Mouse (Mus musculus) splenic B cell, adult 2 months (primary cell): ENCODE data around the gene Vmn1r53.
"Not testable (repeated sequence)": the region's sequence is repeated elsewhere in the genome, so short reads cannot be mapped to it uniquely, and the experiment has no call there.

Experiments
- DNase-seq: peaks from one replicate; pipeline ENCODE4 v3.0.0-alpha.2; 2011; ENCODE audit warnings: low read depth, low spot score
- H3K27me3 ChIP-seq: 2 replicates; pipeline ENCODE4 v1.6.1; 2012; ENCODE audit warnings: mild to moderate bottlenecking, low read length, moderate library complexity, mixed read lengths; ENCODE audit not compliant: control insufficient read depth, poor library complexity, insufficient read depth, severe bottlenecking
- H3K36me3 ChIP-seq: 2 replicates; pipeline ENCODE4 v1.6.1; 2012; ENCODE audit warnings: mild to moderate bottlenecking, low read length, moderate library complexity, mixed read lengths; ENCODE audit not compliant: control insufficient read depth, poor library complexity, insufficient read depth, severe bottlenecking

The Vmn1r53 gene

GRCm38 (mm10) chr6:90224338-90224737 is at the start of gene Vmn1r53:
Vmn1r53 (minus strand) TSS chr6:90224438.
- Histone ChIP-seq H3K27me3 (no peaks in the 10 kb centered on the region), H3K36me3 (no peaks in the 10 kb centered on the region)
- no peak for DNase-seq

DNA sequence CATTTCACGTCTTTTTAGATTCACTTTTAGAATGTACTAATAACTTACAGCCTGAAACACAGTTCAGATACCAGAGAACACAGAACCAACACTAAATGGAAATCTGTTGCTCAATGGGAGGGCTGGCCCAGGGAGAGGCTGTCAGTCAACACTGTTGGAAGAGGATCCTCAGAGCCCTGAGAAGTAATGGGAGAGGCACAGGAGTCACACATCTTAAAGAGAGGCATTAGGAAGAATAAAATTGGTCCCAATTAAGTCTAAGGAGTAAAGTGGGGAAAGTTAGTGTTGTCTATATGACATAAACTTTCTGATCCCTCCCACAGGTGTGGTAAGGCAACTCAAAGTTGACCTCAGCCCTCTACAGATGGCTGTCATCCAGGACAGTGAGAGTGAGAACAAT is 21.8 kb upstream of the Vmn1r53 start, which contains the start of gene Vmn1r54:
Gene Vmn1r54 (plus strand): TSS at position 301 of the 400 bp plus-strand sequence.
- DNase-seq, result no peak
- H3K27me3 ChIP-seq, result no peaks in the 10 kb centered on the region
- H3K36me3 ChIP-seq, result no peaks in the 10 kb centered on the region

DNA sequence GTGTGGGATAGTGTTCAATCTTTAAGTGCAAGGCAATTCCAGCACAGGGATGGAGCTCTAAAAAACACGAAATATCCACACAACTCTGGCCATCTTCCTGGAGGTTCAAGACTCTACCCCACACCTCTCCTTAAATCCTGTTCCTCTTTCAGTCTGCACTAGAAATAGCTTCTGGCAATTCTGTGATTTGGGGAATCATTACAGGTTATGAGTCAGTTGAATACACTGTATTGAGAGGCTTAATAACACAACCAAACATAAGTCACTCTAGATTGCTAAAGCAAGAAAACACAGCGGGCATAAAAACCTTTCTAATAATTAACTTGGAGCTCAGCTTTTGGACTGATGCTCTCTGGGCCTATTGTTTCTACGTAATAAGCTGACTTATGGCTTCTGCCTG is 19.8 kb upstream of the Vmn1r53 start:
- no peaks in the 10 kb centered on the region for H3K36me3 ChIP-seq
- DNase-seq, result no peak
- no peaks in the 10 kb centered on the region for H3K27me3 ChIP-seq

GRCm38 (mm10) chr6:90232681-90233080 is 8.4 kb upstream of the Vmn1r53 start:
- no peak for DNase-seq
- H3K27me3 ChIP-seq, result no peaks in the 10 kb centered on the region
- no peaks in the 10 kb centered on the region for H3K36me3 ChIP-seq

DNA sequence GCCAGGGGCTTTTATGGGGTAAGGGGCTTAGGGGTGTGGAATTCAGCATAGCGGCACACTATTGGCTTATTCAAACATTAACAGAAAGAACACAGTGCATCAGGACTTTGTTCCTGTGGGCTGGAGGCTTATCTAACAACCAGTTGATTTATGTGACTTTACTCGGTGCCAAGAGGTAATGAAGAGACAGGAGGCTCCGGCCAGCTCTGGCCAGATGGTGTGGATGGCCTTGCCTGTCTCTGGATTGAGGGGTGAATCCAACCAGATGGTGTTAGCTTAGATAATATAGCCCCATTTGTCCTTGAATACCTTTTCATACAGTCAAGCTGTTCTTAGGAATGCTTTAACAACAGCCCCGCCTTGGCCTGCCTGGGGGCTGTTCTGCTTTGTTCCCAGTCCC is 7.9 kb upstream of the Vmn1r53 start:
- not testable (repeated sequence) for DNase-seq, H3K27me3 ChIP-seq, H3K36me3 ChIP-seq

- H3K36me3 ChIP-seq, DNase-seq, H3K27me3 ChIP-seq: not testable (repeated sequence)
Measured at GRCm38 (mm10) chr6:90202493-90202892, 21.7 kb downstream of the Vmn1r53 start, which contains the start of gene V1ra8. V1ra8 (plus strand) TSS chr6:90202793.

DNA sequence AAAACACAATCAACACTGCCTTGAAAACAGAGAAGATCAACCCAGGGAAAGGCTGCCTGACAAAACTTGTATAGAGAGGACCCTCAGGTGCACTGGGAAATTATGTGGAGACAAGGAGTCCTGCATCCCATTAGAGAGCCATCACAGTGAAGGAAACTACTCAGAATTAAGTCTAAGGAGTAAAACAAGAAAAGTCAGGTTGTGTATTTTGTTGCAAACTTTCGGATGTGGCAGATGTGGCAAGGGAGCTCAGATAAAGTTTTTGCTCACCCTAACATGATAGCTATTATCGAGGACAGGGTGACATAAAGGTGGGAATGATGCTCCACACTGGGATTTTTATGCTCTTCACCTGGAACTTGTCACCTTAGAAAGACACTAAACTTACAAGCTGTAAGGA is 49.7 kb downstream of the Vmn1r53 start, which contains the start of gene Vmn1r52:
Gene Vmn1r52 (plus strand): TSS at position 301 of the 400 bp plus-strand sequence.
- H3K27me3 ChIP-seq, result no peaks in the 10 kb centered on the region
- no peaks in the 10 kb centered on the region for H3K36me3 ChIP-seq
- DNase-seq, result no peak
